Mouse (Mus musculus) MEL (cell line): ENCODE data around the gene Terb1. TPM values are rescaled to one million over a fixed set of nuclear protein-coding genes. Genes with fewer than 3 reads are reported as not detected.

Source experiments
- DNase-seq: peaks from one replicate; pipeline ENCODE4 v3.0.0; 2011; ENCODE audit warnings: low read depth, low spot score
- H3K27ac ChIP-seq: 2 replicates; pipeline ENCODE4 v1.5.1; 2012; ENCODE audit warnings: low read depth, mild to moderate bottlenecking, control low read depth, low read length, moderate library complexity; ENCODE audit not compliant: control insufficient read depth
- H3K27me3 ChIP-seq, 2 experiments: fragments of 150-350 bp in 1 of 2; sonication (generic) in 1 of 2; 2 replicates each; pipeline ENCODE4 v1.6.1; 2012; ENCODE audit warnings: low read length in 2 of 2, mild to moderate bottlenecking in 2 of 2, improper control_type of control experiment in 1 of 2, moderate library complexity in 1 of 2; ENCODE audit not compliant: insufficient read depth in 2 of 2, control insufficient read depth in 1 of 2
- H3K36me3 ChIP-seq, 2 experiments: 2 replicates each; pipeline ENCODE4 v1.6.1; 2012 to 2014; ENCODE audit warnings: low read length in 2 of 2, improper control_type of control experiment in 1 of 2, inconsistent platforms in 1 of 2, mild to moderate bottlenecking in 1 of 2; ENCODE audit not compliant: insufficient read depth in 2 of 2, control insufficient read depth in 1 of 2
- H3K4me1 ChIP-seq, 2 experiments: fragments of 150-350 bp in 1 of 2; sonication (generic) in 1 of 2; 2 replicates each; pipeline ENCODE4 v1.6.1; 2012; ENCODE audit warnings: low read length in 2 of 2, improper control_type of control experiment in 1 of 2, mild to moderate bottlenecking in 1 of 2; ENCODE audit not compliant: insufficient read depth in 2 of 2, control insufficient read depth in 1 of 2
- H3K4me3 ChIP-seq, 2 experiments: fragments of 150-350 bp in 1 of 2; sonication (generic) in 1 of 2; 2 replicates each; pipeline ENCODE4 v1.5.1; 2012; ENCODE audit warnings: low read depth in 2 of 2, low read length in 2 of 2, mild to moderate bottlenecking in 2 of 2, moderate library complexity in 2 of 2, control low read depth in 1 of 2, improper control_type of control experiment in 1 of 2; ENCODE audit not compliant: control insufficient read depth in 1 of 2, insufficient read depth in 1 of 2
- H3K79me2 ChIP-seq: 2 replicates; pipeline ENCODE4 v1.6.1; 2012; ENCODE audit warnings: mild to moderate bottlenecking, low read length, moderate library complexity; ENCODE audit not compliant: control insufficient read depth, poor library complexity, insufficient read depth
- H3K9ac ChIP-seq: 2 replicates; pipeline ENCODE4 v1.6.1; 2012; ENCODE audit warnings: low read depth, mild to moderate bottlenecking, control low read depth, low read length, moderate library complexity; ENCODE audit not compliant: control insufficient read depth, poor library complexity, severe bottlenecking
- H3K9me3 ChIP-seq: fragments of 150-350 bp; sonication (generic); replicated peaks from 2 replicates; pipeline ENCODE4 v1.6.1; 2012; ENCODE audit warnings: mild to moderate bottlenecking, low read length, improper control_type of control experiment, moderate library complexity; ENCODE audit not compliant: insufficient read depth
- CHD2 ChIP-seq: IDR thresholded peaks from 2 replicates; pipeline ENCODE4 v1.6.1; 2011; ENCODE audit warnings: low read length, improper control_type of control experiment
- CTCF ChIP-seq, 3 experiments: IDR thresholded peaks in 2 of 3; conservative IDR thresholded peaks in 1 of 3; 2 replicates each; pipeline ENCODE4 v1.5.1; 2011 to 2012; ENCODE audit warnings: low read length in 3 of 3, low read depth in 2 of 3, mild to moderate bottlenecking in 2 of 3, improper control_type of control experiment in 1 of 3, inconsistent platforms in 1 of 3, mixed read lengths in 1 of 3, moderate library complexity in 1 of 3; ENCODE audit not compliant: control insufficient read depth in 1 of 3, insufficient read depth in 1 of 3, poor library complexity in 1 of 3, severe bottlenecking in 1 of 3
- MAFK ChIP-seq: IDR thresholded peaks from 2 replicates; pipeline ENCODE4 v1.6.1; 2011; ENCODE audit warnings: low read depth, mild to moderate bottlenecking, low read length, improper control_type of control experiment, borderline replicate concordance
- MAZ ChIP-seq: IDR thresholded peaks from 2 replicates; pipeline ENCODE4 v1.6.1; 2012; ENCODE audit warnings: low read depth, mild to moderate bottlenecking, inconsistent platforms, low read length, improper control_type of control experiment
- MEF2A ChIP-seq: IDR thresholded peaks from 2 replicates; pipeline ENCODE4 v1.6.1; 2014; ENCODE audit warnings: low read depth, mild to moderate bottlenecking, inconsistent platforms, low read length, improper control_type of control experiment; ENCODE audit not compliant: poor library complexity, insufficient replicate concordance, severe bottlenecking; ENCODE audit errors: extremely low read depth
- NELFE ChIP-seq: IDR thresholded peaks from 2 replicates; pipeline ENCODE4 v1.6.1; 2011; ENCODE audit warnings: low read depth, low read length, improper control_type of control experiment
- POLR2AphosphoS2 ChIP-seq: IDR thresholded peaks from 2 replicates; pipeline ENCODE4 v1.6.1; 2011; ENCODE audit warnings: low read length, improper control_type of control experiment
- RAD21 ChIP-seq: IDR thresholded peaks from 2 replicates; pipeline ENCODE4 v1.6.1; 2011; ENCODE audit warnings: mild to moderate bottlenecking, low read depth, low read length, improper control_type of control experiment
- TCF12 ChIP-seq: IDR thresholded peaks from 2 replicates; pipeline ENCODE4 v1.6.1; 2014; ENCODE audit warnings: low read depth, mild to moderate bottlenecking, inconsistent platforms, low read length, improper control_type of control experiment, moderate library complexity
- USF1 ChIP-seq: IDR thresholded peaks from 2 replicates; pipeline ENCODE4 v1.6.1; 2014; ENCODE audit warnings: low read depth, mild to moderate bottlenecking, inconsistent platforms, low read length, improper control_type of control experiment, moderate library complexity
- USF2 ChIP-seq, 2 experiments: IDR thresholded peaks; 2 replicates each; pipeline ENCODE4 v1.6.1; 2011 to 2012; ENCODE audit warnings: improper control_type of control experiment in 2 of 2, low read length in 2 of 2, borderline replicate concordance in 1 of 2, inconsistent platforms in 1 of 2, low read depth in 1 of 2, mild to moderate bottlenecking in 1 of 2; ENCODE audit not compliant: insufficient read depth in 1 of 2
- ZNF384 ChIP-seq: IDR thresholded peaks from 2 replicates; pipeline ENCODE4 v1.6.1; 2012; ENCODE audit warnings: low read depth, mild to moderate bottlenecking, inconsistent platforms, low read length, improper control_type of control experiment
- polyA plus RNA-seq, 2 experiments: library from polyadenylated mRNA; stranded (reverse) in 1 of 2; unstranded in 1 of 2; fragments of >175 nt in 1 of 2; fragments of >200 nt in 1 of 2; gene quantifications; 2 replicates each; pipeline versions ENCODE4 v1.2.1 to v1.2.4; 2012; ENCODE audit warnings: low replicate concordance in 2 of 2, low read depth in 1 of 2; ENCODE audit not compliant: insufficient read length in 2 of 2, insufficient read depth in 1 of 2, missing spikeins in 1 of 2
- total RNA-seq: library from RNA; depleted of rRNA; stranded (reverse); fragments of 300-350 nt; gene quantifications from 2 replicates; pipeline ENCODE4 v1.2.3, GENCODE M21; 2012; rRNA removed

Terb1 gene
- total RNA-seq (not detected in 2 replicates), polyA plus RNA-seq (not detected)

DNA sequence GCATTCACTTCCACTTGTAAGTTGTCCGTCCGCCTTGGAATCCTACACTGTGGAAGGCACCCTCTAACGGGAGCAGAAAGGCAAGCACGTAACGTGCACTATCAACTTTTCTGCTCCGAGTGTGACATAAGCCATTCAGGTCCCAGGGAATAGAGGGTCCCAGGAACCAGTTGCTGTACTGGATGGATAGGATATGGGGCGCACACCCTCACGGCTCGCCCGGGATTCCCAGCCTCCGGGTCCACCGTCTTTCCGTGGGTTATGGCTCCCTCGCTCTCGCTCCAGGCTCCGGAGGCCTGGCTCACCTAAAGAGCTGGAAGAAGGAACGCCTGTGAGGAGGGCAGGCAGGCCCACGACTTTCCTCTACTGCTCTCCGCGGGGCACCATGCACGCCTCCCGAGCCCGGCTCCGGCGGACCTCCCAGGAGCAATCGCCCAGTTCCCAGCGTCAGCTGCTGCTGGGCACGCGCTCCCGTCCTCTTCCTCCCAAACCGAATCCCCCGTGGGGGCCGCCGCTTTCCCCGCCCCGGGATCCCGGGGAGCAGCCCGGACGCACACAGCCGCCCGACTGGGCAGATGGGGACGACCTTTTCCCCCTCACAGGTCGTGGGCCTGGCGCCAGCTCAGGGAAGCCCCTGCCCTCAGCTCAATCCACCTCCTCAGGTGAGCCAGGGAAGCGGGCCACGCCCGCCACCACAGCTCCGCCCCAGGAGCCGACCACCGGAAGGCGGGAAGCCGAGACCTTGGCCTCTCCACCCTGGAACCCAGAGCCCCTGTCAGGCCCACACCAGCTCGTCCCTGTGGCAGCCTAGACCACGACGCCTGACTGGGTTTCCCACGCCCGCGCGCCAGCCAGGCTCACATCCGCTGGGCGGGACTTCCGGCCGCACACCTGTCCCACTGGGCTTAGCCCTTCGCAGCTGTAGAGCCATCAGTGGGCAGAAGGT, at the start of gene Terb1:
Gene Terb1, minus strand, starts transcription at position 850 of the 946 bp plus-strand sequence.
- Histone ChIP-seq H3K4me3 (no peak within 1 kb of the TSS), H3K27ac (no peak within 1 kb of the TSS), H3K4me1 (no peaks in the 10 kb centered on the region)
- TF ChIP-seq MEF2A, result no peak
- no peak for TF ChIP-seq CHD2
- TF ChIP-seq MAFK, result no peak
- no peak for TF ChIP-seq POLR2AphosphoS2
- TF ChIP-seq TCF12, result no peak
- TF ChIP-seq CTCF (IDR thresholded peaks at IDR 0.05 in 2 of 3, conservative IDR thresholded peaks at IDR 0.05 in 1 of 3; ENCODE audit: control insufficient read depth in 1 of 3, insufficient read depth in 1 of 3, low read depth in 2 of 3, low read length in 3 of 3, poor library complexity in 1 of 3, severe bottlenecking in 1 of 3), result no peak
- no peak for TF ChIP-seq USF2 (IDR thresholded peaks at IDR 0.05; ENCODE audit: borderline replicate concordance in 1 of 2, insufficient read depth in 1 of 2, low read depth in 1 of 2, low read length in 2 of 2)
- no peak for TF ChIP-seq MAZ
- no peak for TF ChIP-seq USF1
- TF ChIP-seq RAD21, result no peak
- TF ChIP-seq, all 39 proteins: peak for 0
- Histone ChIP-seq H3K9me3 (no peaks in the 10 kb centered on the region), H3K79me2 (no peaks in the 10 kb centered on the region), H3K9ac (no peak within 1 kb of the TSS), H3K27me3 (no peaks in the 10 kb centered on the region), H3K36me3 (peaks cover 0 to 4% of the 10 kb centered on the region in 2 experiments; a peak in 2 of 4 replicates)
- DNase-seq, result no peak

DNA sequence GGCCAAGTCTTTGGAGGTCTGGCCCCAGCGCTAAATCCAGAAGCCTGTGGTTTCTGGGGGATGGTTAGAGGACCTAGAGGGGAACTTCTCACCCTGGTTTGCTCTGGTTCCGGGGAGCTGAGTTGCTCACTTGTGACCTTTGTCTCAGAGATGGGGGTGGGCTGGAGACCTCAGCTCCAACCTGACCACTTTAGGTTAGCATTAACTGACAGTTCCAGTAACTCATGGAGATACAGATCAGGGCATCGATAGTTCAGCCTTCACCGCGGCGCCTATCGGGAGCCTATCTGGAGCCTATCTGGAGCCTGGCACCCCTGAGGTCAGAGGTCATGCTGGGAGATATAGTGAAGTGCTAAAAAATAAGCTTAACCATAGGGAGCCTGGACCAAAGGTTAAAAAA, 47.5 kb upstream of the Terb1 start:
- Histone ChIP-seq H3K4me1 (no peaks in the 10 kb centered on the region), H3K27ac (no peak overlapping the region), H3K36me3 (no peaks in the 10 kb centered on the region), H3K9ac (no peak overlapping the region), H3K79me2 (no peaks in the 10 kb centered on the region), H3K9me3 (no peaks in the 10 kb centered on the region), H3K27me3 (no peaks in the 10 kb centered on the region; a peak in 3 of 4 replicates), H3K4me3 (no peak overlapping the region)
- no peak for DNase-seq
- TF ChIP-seq ZNF384, result 0 out of 2 replicates have a peak, but pooled peaks have one; percentile 3
- TF ChIP-seq NELFE, result no peak
